In genomic region chr1:53061871-53062608, GRCm38 (mm10) we compare ENCODE assay signal across 9 mouse cellular contexts. TPM values are rescaled to one million over a fixed set of nuclear protein-coding genes. Genes with fewer than 3 reads are reported as not detected.
A peak's percentile ranks its signal among the peaks of the same experiment; 100 is the strongest.
DNase-seq lines count a peak whose midpoint lies in the region; ATAC-seq and TF ChIP-seq lines count a peak whose summit lies in the region.
"Had no signal": no experiment of that assay in that cellular context is flagged by ENCODE, and none has a peak within 500 bp of the region (broad histone marks: within the 10 kb centered on the region; RNA-seq: fewer than 3 reads in every experiment).

No protein-coding gene starts in this region.

- H3K4me2 ChIP-seq in lung, embryonic 14.5 days: peak overlapping the region; percentile 37; the same call in 1 of the 2 replicates
- H3K4me2 ChIP-seq: liver, embryonic 13.5 days had no signal

- no peaks in the 10 kb centered on the region for H3K9me3 ChIP-seq in lung, embryonic 14.5 days (ENCODE audit: low read depth, low read length)
- H3K9me3 ChIP-seq: liver, embryonic 13.5 days had no signal

- no peaks in the 10 kb centered on the region for H3K36me3 ChIP-seq in lung, embryonic 14.5 days (ENCODE audit: insufficient read depth)
- H3K36me3 ChIP-seq: liver, embryonic 13.5 days had no signal

- peaks cover 4% of the 10 kb centered on the region; the same call in 1 of the 2 replicates for H3K4me1 ChIP-seq in lung, embryonic 14.5 days (ENCODE audit: insufficient read depth)
- H3K4me1 ChIP-seq: liver, embryonic 13.5 days had no signal

- no peaks in the 10 kb centered on the region for H3K27me3 ChIP-seq in lung, embryonic 14.5 days (ENCODE audit: insufficient read depth, low read length)
- H3K27me3 ChIP-seq: liver, embryonic 13.5 days had no signal

- H3K27ac ChIP-seq in lung, embryonic 14.5 days (ENCODE audit: low read depth): no peak overlapping the region
- H3K27ac ChIP-seq: liver, embryonic 13.5 days had no signal

- no peak overlapping the region for H3K4me3 ChIP-seq in lung, embryonic 14.5 days (ENCODE audit: low read depth, low read length)
- H3K4me3 ChIP-seq: liver, embryonic 13.5 days; myocyte had no signal

- no peak overlapping the region for H3K9ac ChIP-seq in lung, embryonic 14.5 days
- H3K9ac ChIP-seq: liver, embryonic 13.5 days had no signal

- intact Hi-C loops in left cerebral cortex, postnatal 36 days (cut with DNase I): no loop called here

- ATAC-seq in lung, embryonic 14.5 days (ENCODE audit: insufficient read depth): no peak

- WGBS in lung, embryonic 14.5 days: 39% methylated on average over 13 of the region's 13 CpGs

- TF ChIP-seq CTCF in lung, embryonic 14.5 days (IDR thresholded peaks at IDR 0.05; ENCODE audit: low read depth): no peak

- peak; percentile 34 for DNase-seq in lung, embryonic 14.5 days
- DNase-seq in lung, postnatal 25 days (ENCODE audit: low spot score): no peak
- DNase-seq in frontal cortex, postnatal 36 days (ENCODE audit: low spot score in 2 of 2): peak; percentile 27 to 60
- peak; percentile 6 to 30 for DNase-seq in left cerebral cortex, postnatal 36 days (ENCODE audit: low spot score in 2 of 2)
- peak; percentile 42 for DNase-seq in telencephalon, adult 2 months (ENCODE audit: low read depth, low spot score)
- no peak for DNase-seq in spleen, postnatal 14 days (ENCODE audit: low spot score in 2 of 2)
- DNase-seq in ovary, postnatal 36 days (ENCODE audit: low spot score): no peak
- DNase-seq: liver, embryonic 13.5 days had no signal

RNA-seq across cellular contexts. Expression of gene Mstn, which starts 0.6 kb away (rescaled TPM):
- polyA plus RNA-seq in lung, embryonic 14.5 days (2014; fragmentation: Nextera tagmentation; extraction: Ambion mirVana): 0.18 TPM in 1 of 2 replicates, not detected in the other
- under 1 TPM; 0.57 to 0.97 TPM for total RNA-seq in left cerebral cortex, postnatal 36 days (2021)

RNA-seq across cellular contexts. Expression of gene 1700019D03Rik, which starts 42.1 kb away (rescaled TPM):
- 2.4 and 3.5 TPM in 2 replicates for polyA plus RNA-seq in lung, embryonic 14.5 days (2014; fragmentation: Nextera tagmentation; extraction: Ambion mirVana)
- 10 to 100 TPM; 12.4 to 17.8 TPM for total RNA-seq in left cerebral cortex, postnatal 36 days (2021)

Comparison
In these comparisons a context has a peak if more than half of its experiments do, and no peak if none do; other contexts are left out.
1. DNase-seq: peak in lung, embryonic 14.5 days (single experiment), frontal cortex, postnatal 36 days (2 of 2), left cerebral cortex, postnatal 36 days (2 of 2) and telencephalon, adult 2 months (single experiment); none in lung, postnatal 25 days (single experiment), spleen, postnatal 14 days (0 of 2) and ovary, postnatal 36 days (single experiment).